Mouse (Mus musculus) neural tube, embryonic 11.5 days (tissue): Measurements from ENCODE around the gene Slc15a3. TPM values are rescaled to one million over a fixed set of nuclear protein-coding genes. Genes with fewer than 3 reads are reported as not detected.

ENCODE experiments used
- ATAC-seq: fragments of 200-750 bp; cut with Nextera tagmentation; 2 replicates; pipeline ENCODE4 v1.8.0; 2017; ENCODE audit warnings: moderate number of reproducible peaks, mild to moderate bottlenecking, moderate TSS enrichment, moderate library complexity; ENCODE audit not compliant: insufficient read depth, low FRiP score, low TSS enrichment
- DNase-seq: peaks from one replicate; pipeline ENCODE4 v3.0.0-alpha.2; 2015; ENCODE audit warnings: low spot score
- H3K27ac ChIP-seq: fragments of 300-500 bp; sonication (generic); 2 replicates; pipeline ENCODE4 v1.5.1; 2014; ENCODE audit warnings: low read depth, mild to moderate bottlenecking, low read length
- H3K27me3 ChIP-seq: fragments of 300-500 bp; sonication (generic); 2 replicates; pipeline ENCODE4 v1.6.1; 2014; ENCODE audit warnings: mild to moderate bottlenecking, low read length, mixed read lengths; ENCODE audit not compliant: control insufficient read depth, insufficient read depth
- H3K36me3 ChIP-seq: fragments of 300-500 bp; sonication (generic); 2 replicates; pipeline ENCODE4 v1.6.1; 2014; ENCODE audit warnings: mild to moderate bottlenecking, low read length, moderate library complexity, mixed read lengths; ENCODE audit not compliant: control insufficient read depth, insufficient read depth
- H3K4me1 ChIP-seq: fragments of 300-500 bp; sonication (generic); 2 replicates; pipeline ENCODE4 v1.6.1; 2014; ENCODE audit warnings: low read length, mixed read lengths; ENCODE audit not compliant: control insufficient read depth, insufficient read depth
- H3K4me2 ChIP-seq: fragments of 300-500 bp; sonication (generic); 2 replicates; pipeline ENCODE4 v1.6.1; 2014; ENCODE audit warnings: low read depth, mild to moderate bottlenecking, moderate library complexity
- H3K4me3 ChIP-seq: fragments of 300-500 bp; sonication (generic); 2 replicates; pipeline ENCODE4 v1.5.1; 2014; ENCODE audit warnings: low read depth, low read length
- H3K9ac ChIP-seq: fragments of 300-500 bp; sonication (generic); 2 replicates; pipeline ENCODE4 v1.6.1; 2014; ENCODE audit warnings: mild to moderate bottlenecking, low read length
- H3K9me3 ChIP-seq: fragments of 300-500 bp; sonication (generic); 2 replicates; pipeline ENCODE4 v1.6.1; 2016; ENCODE audit warnings: low read length; ENCODE audit not compliant: control insufficient read depth
- WGBS: fragments of 180-500 bp; shearing (Covaris S2); extraction: QIAGEN DNeasy Blood & Tissue Kit; methylation state at CpG from one replicate; pipeline ENCODE4 v1.1.7; 2014; 5-methylcytosine and 5-hydroxymethylcytosine counted together
- polyA plus RNA-seq: library from polyadenylated mRNA; unstranded; fragments of >200 nt; fragmentation: Nextera tagmentation; extraction: Ambion mirVana; gene quantifications from 2 replicates; pipeline ENCODE4 v1.2.1, GENCODE M21; 2014

The Slc15a3 gene
- polyA plus RNA-seq, 1 experiment from 2014 or later = 0.09 TPM

GRCm38 (mm10) chr19:10869886-10870527 lies 30.5 kb downstream of the Slc15a3 start, which contains the start of gene Tmem132a:
Gene Tmem132a (minus strand): TSS chr19:10869940.
- peaks cover 9% of the 10 kb centered on the region for H3K4me1 ChIP-seq
- H3K27ac ChIP-seq = peak within 1 kb of the TSS; percentile 89
- no peaks in the 10 kb centered on the region for H3K27me3 ChIP-seq
- no peak for DNase-seq
- peak within 1 kb of the TSS; percentile 91 for H3K4me2 ChIP-seq
- no peaks in the 10 kb centered on the region for H3K9me3 ChIP-seq
- ATAC-seq = peak; percentile 24
- peaks cover 28% of the 10 kb centered on the region for H3K36me3 ChIP-seq
- WGBS = 3% methylated on average over 8 of the region's 8 CpGs
- peak within 1 kb of the TSS; percentile 85 for H3K4me3 ChIP-seq
- peak within 1 kb of the TSS; percentile 95 for H3K9ac ChIP-seq

GRCm38 (mm10) chr19:10870676-10871075 lies 31.1 kb downstream of the Slc15a3 start:
- 88% methylated on average over 3 of the region's 3 CpGs for WGBS
- Histone ChIP-seq H3K9me3 (no peaks in the 10 kb centered on the region), H3K27ac (no peak overlapping the region), H3K4me2 (no peak overlapping the region), H3K4me3 (no peak overlapping the region), H3K9ac (no peak overlapping the region), H3K27me3 (no peaks in the 10 kb centered on the region), H3K36me3 (peaks cover 22% of the 10 kb centered on the region), H3K4me1 (peaks cover 9% of the 10 kb centered on the region)
- ATAC-seq (no peak), DNase-seq (no peak)

- Histone ChIP-seq H3K9ac (no peak overlapping the region), H3K27ac (no peak overlapping the region), H3K9me3 (no peaks in the 10 kb centered on the region), H3K4me3 (no peak overlapping the region), H3K4me2 (no peak overlapping the region), H3K27me3 (no peaks in the 10 kb centered on the region), H3K36me3 (peaks cover 18% of the 10 kb centered on the region), H3K4me1 (peaks cover 9% of the 10 kb centered on the region)
- DNase-seq (no peak), ATAC-seq (no peak)
- WGBS = 84% methylated on average over 13 of the region's 14 CpGs
Measured at GRCm38 (mm10) chr19:10871328-10871961, 31.9 kb downstream of the Slc15a3 start.

- no peak overlapping the region for H3K9ac ChIP-seq
- WGBS = 91% methylated on average over 7 of the region's 7 CpGs
- H3K4me3 ChIP-seq = no peak overlapping the region
- H3K4me2 ChIP-seq = no peak overlapping the region
- H3K4me1 ChIP-seq = peaks cover 8% of the 10 kb centered on the region
- no peak for DNase-seq
- no peak for ATAC-seq
- no peaks in the 10 kb centered on the region for H3K9me3 ChIP-seq
- no peaks in the 10 kb centered on the region for H3K27me3 ChIP-seq
- no peak overlapping the region for H3K27ac ChIP-seq
- H3K36me3 ChIP-seq = peaks cover 6% of the 10 kb centered on the region
Measured at GRCm38 (mm10) chr19:10878201-10878837, 38.8 kb downstream of the Slc15a3 start.

- Histone ChIP-seq H3K9ac (0 out of 2 replicates have a peak overlapping the region, but pooled peaks have one; percentile 7), H3K27me3 (no peaks in the 10 kb centered on the region), H3K9me3 (no peaks in the 10 kb centered on the region), H3K4me2 (peak overlapping the region; percentile 87), H3K4me3 (peak overlapping the region; percentile 43; the same call in 1 of the 2 replicates), H3K27ac (no peak overlapping the region), H3K4me1 (peaks cover 8% of the 10 kb centered on the region), H3K36me3 (no peaks in the 10 kb centered on the region; the same call in 1 of the 2 replicates)
- WGBS = 50% methylated on average over 6 of the region's 7 CpGs
- DNase-seq = no peak
- no peak for ATAC-seq
Measured at GRCm38 (mm10) chr19:10880085-10880974, 40.8 kb downstream of the Slc15a3 start.

GRCm38 (mm10) chr19:10880975-10881425 lies 41.5 kb downstream of the Slc15a3 start:
- DNase-seq = no peak
- WGBS = 0% methylated on average over 14 of the region's 14 CpGs

GRCm38 (mm10) chr19:10881426-10882154 lies 42.1 kb downstream of the Slc15a3 start, which contains the start of gene Tmem109:
Gene Tmem109 (minus strand): TSS chr19:10882001.
- no peaks in the 10 kb centered on the region for H3K27me3 ChIP-seq
- peak within 1 kb of the TSS; percentile 87 for H3K4me2 ChIP-seq
- H3K4me3 ChIP-seq = peak within 1 kb of the TSS; percentile 43
- H3K36me3 ChIP-seq = no peaks in the 10 kb centered on the region; the same call in 1 of the 2 replicates
- H3K27ac ChIP-seq = peak within 1 kb of the TSS; percentile 94
- H3K4me1 ChIP-seq = peaks cover 8% of the 10 kb centered on the region
- H3K9ac ChIP-seq = peak within 1 kb of the TSS; percentile 78
- H3K9me3 ChIP-seq = no peaks in the 10 kb centered on the region
- ATAC-seq (peak; percentile 91), DNase-seq (peak; percentile 96)
- whole genome bisulfite sequencing = under 1% methylated on average over 49 of the region's 49 CpGs

More at GRCm38 (mm10) chr19:10880975-10881425, 41.5 kb downstream of the Slc15a3 start:
- Histone ChIP-seq H3K36me3 (no peaks in the 10 kb centered on the region; the same call in 1 of the 2 replicates), H3K27ac (peak overlapping the region; percentile 94; the same call in 1 of the 2 replicates), H3K27me3 (no peaks in the 10 kb centered on the region), H3K4me1 (peaks cover 8% of the 10 kb centered on the region), H3K9ac (peak overlapping the region; percentile 78), H3K9me3 (no peaks in the 10 kb centered on the region), H3K4me3 (peak overlapping the region; percentile 43), H3K4me2 (peak overlapping the region; percentile 87)
- ATAC-seq = no peak; the same call in 1 of the 2 replicates
